Mouse (Mus musculus): ENCODE results near the gene Hdac7. TPM values are rescaled to one million over a fixed set of nuclear protein-coding genes. Genes with fewer than 3 reads are reported as not detected.
A peak's percentile ranks its signal among the peaks of the same experiment; 100 is the strongest.

Hdac7 gene
- polyA plus RNA-seq, 1 experiment from 2014 or later: 28.3 TPM

DNA sequence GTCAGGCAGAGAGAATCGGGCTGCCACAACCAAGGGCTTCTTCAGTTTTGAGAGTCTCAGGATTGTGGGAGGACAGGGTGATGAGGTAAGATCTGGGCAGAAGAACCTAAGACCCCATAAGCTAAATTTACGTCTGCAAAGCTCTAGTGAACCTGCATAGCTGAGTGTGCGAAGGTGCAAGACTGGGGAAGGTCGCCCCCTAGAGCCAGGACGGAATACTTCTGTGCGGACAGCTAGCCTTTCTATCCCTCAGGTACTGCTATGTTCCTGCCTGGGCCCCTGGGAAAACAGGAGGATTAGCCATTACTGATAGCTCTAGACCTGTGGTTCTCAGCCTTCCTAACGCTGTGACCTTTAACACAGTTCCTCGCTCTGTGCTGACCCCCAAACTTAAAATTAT, 67.8 kb downstream of the Hdac7 start:
- 8% methylated on average over 8 of the region's 8 CpGs for WGBS
- Histone ChIP-seq H3K4me1 (replicated peaks; ENCODE audit: control insufficient read depth, insufficient read depth, low read length) (peaks cover 28% of the 10 kb centered on the region), H3K9me3 (ENCODE audit: control insufficient read depth, low read length) (no peaks in the 10 kb centered on the region), H3K4me3 (ENCODE audit: low read depth, low read length) (no peak overlapping the region), H3K4me2 (ENCODE audit: low read length) (no peak overlapping the region), H3K27ac (ENCODE audit: low read depth) (no peak overlapping the region), H3K36me3 (ENCODE audit: control insufficient read depth, insufficient read depth, low read length) (no peaks in the 10 kb centered on the region), H3K9ac (ENCODE audit: low read length) (no peak overlapping the region), H3K27me3 (replicated peaks; ENCODE audit: control insufficient read depth, insufficient read depth, low read length) (no peaks in the 10 kb centered on the region)
- ATAC-seq (replicated peaks; ENCODE audit: low FRiP score, low TSS enrichment, low read depth) (peak; percentile 45; the same call in 1 of the 2 replicates), DNase-seq (ENCODE audit: low spot score) (peak; percentile 78)

DNA sequence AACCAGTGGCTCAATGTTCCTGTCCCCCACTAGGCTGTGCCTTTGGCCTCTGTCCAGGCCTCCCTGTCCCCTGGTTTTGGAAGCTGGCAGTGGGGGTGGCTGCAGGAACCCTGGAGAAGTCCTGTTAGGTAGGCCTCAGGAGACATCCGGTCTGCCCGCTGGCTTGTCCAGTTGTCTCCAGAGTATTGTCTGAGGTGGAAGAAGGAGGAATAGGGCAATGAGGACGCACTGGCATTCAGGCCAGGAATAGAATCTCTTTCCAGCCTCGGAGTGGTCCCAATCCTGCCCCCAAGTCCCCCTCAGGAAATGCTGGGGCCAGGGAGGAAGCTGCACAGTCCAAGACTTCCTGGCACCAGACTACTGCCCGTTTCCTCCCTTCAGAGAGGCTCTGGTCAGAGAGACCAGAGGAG, 70.3 kb downstream of the Hdac7 start:
- no peak overlapping the region for H3K4me3 ChIP-seq (ENCODE audit: low read depth, low read length)
- no peak overlapping the region for H3K9ac ChIP-seq (ENCODE audit: low read length)
- H3K4me2 ChIP-seq (ENCODE audit: low read length): no peak overlapping the region
- peak overlapping the region; percentile 62 for H3K27ac ChIP-seq (ENCODE audit: low read depth)
- 65% methylated on average over 5 of the region's 5 CpGs for WGBS
- H3K4me1 ChIP-seq (replicated peaks; ENCODE audit: control insufficient read depth, insufficient read depth, low read length): peaks cover 20% of the 10 kb centered on the region
- no peaks in the 10 kb centered on the region for H3K36me3 ChIP-seq (ENCODE audit: control insufficient read depth, insufficient read depth, low read length)
- DNase-seq (ENCODE audit: low spot score) (no peak), ATAC-seq (replicated peaks; ENCODE audit: low FRiP score, low TSS enrichment, low read depth) (no peak)
- 0 out of 2 replicates have a peak, but pooled peaks cover under 1% of the 10 kb centered on the region for H3K27me3 ChIP-seq (replicated peaks; ENCODE audit: control insufficient read depth, insufficient read depth, low read length)
- no peaks in the 10 kb centered on the region for H3K9me3 ChIP-seq (ENCODE audit: control insufficient read depth, low read length)

DNA sequence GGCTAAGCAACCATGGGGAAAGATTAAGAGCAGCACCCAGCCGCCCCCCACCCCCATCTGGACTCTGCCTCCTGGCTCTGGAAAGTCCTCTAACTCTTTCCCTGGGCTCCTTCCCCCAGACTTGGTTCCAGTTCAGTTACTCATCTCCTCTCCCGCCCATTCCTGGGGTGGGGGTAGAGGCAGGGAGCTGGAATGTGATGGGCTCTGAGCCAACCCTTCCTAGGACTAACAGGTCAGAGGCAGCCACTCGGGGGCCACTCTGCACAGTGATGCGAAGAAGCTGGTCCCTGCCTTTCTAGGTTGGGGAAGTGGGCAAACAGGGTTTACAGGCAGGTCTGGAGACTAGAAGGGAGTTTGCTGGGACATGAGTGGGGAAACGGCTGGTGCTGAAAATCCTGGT, 71.2 kb downstream of the Hdac7 start:
- no peak overlapping the region for H3K4me3 ChIP-seq (ENCODE audit: low read depth, low read length)
- DNase-seq (ENCODE audit: low spot score) (peak; percentile 75), ATAC-seq (replicated peaks; ENCODE audit: low FRiP score, low TSS enrichment, low read depth) (peak; percentile 59; the same call in 1 of the 2 replicates)
- no peak overlapping the region for H3K9ac ChIP-seq (ENCODE audit: low read length)
- H3K27me3 ChIP-seq (replicated peaks; ENCODE audit: control insufficient read depth, insufficient read depth, low read length): 0 out of 2 replicates have a peak, but pooled peaks cover 5% of the 10 kb centered on the region
- WGBS: 22% methylated on average over 5 of the region's 5 CpGs
- no peaks in the 10 kb centered on the region for H3K9me3 ChIP-seq (ENCODE audit: control insufficient read depth, low read length)
- no peaks in the 10 kb centered on the region for H3K36me3 ChIP-seq (ENCODE audit: control insufficient read depth, insufficient read depth, low read length)
- H3K4me1 ChIP-seq (replicated peaks; ENCODE audit: control insufficient read depth, insufficient read depth, low read length): peaks cover 24% of the 10 kb centered on the region
- H3K27ac ChIP-seq (ENCODE audit: low read depth): peak overlapping the region; percentile 62
- H3K4me2 ChIP-seq (ENCODE audit: low read length): 0 out of 2 replicates have a peak overlapping the region, but pooled peaks have one; percentile 20

DNA sequence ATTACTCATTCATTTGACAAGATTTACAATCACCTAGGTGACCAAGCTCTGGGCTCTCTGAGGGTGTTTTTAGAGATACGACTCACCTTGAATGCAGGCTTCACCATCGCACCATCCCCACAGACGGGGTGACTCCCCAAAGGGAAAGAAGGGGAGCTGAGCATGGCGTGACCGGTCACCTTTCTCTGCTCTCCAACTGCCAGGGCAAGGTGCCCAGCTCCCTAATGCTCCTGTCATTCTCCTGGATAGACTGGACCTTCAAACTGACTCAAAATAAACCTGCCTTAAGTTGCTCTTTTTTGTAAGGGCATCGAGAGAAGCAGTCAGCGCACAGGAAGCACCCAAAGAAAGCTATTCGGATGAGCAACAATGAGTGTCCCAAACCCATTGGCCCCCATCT, 74.0 kb downstream of the Hdac7 start:
- Histone ChIP-seq H3K27ac (ENCODE audit: low read depth) (no peak overlapping the region), H3K4me1 (replicated peaks; ENCODE audit: control insufficient read depth, insufficient read depth, low read length) (peaks cover 36% of the 10 kb centered on the region)

DNA sequence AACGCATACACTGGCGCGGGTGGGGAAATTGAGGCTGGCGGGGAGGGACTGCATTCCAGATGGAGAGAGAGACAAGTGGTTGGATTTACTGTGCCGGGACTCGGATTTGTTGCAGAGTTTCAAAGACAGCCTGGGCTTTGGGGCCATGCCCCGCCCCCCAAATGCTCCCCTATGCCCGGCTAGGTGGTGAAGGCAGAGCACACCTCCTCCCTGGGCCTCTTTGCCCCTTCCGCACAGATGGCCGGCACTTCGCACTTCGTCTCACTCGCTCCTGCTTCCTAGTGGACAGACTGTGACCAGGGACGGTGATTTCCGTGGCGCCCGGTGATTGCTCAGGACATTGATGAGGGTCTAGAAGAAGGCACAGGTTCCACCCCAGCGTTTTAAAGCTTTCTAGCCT, 76.1 kb downstream of the Hdac7 start:
- no peaks in the 10 kb centered on the region for H3K9me3 ChIP-seq (ENCODE audit: control insufficient read depth, low read length)
- no peaks in the 10 kb centered on the region for H3K36me3 ChIP-seq (ENCODE audit: control insufficient read depth, insufficient read depth, low read length)
- H3K4me2 ChIP-seq (ENCODE audit: low read length): peak overlapping the region; percentile 96
- H3K9ac ChIP-seq (ENCODE audit: low read length): peak overlapping the region; percentile 55
- 1% methylated on average over 18 of the region's 18 CpGs for WGBS
- peak; percentile 23 for ATAC-seq (replicated peaks; ENCODE audit: low FRiP score, low TSS enrichment, low read depth)
- peaks cover 25% of the 10 kb centered on the region for H3K4me1 ChIP-seq (replicated peaks; ENCODE audit: control insufficient read depth, insufficient read depth, low read length)
- H3K27ac ChIP-seq (ENCODE audit: low read depth): peak overlapping the region; percentile 36
- peak overlapping the region; percentile 44 for H3K4me3 ChIP-seq (ENCODE audit: low read depth, low read length)
- peak; percentile 71 for DNase-seq (ENCODE audit: low spot score)
- peaks cover 14% of the 10 kb centered on the region for H3K27me3 ChIP-seq (replicated peaks; ENCODE audit: control insufficient read depth, insufficient read depth, low read length)

More for the DNA sequence above, 74.0 kb downstream of the Hdac7 start:
- no peaks in the 10 kb centered on the region for H3K36me3 ChIP-seq (ENCODE audit: control insufficient read depth, insufficient read depth, low read length)
- 80% methylated on average over 8 of the region's 8 CpGs for WGBS
- no peak overlapping the region for H3K4me2 ChIP-seq (ENCODE audit: low read length)
- no peak overlapping the region for H3K4me3 ChIP-seq (ENCODE audit: low read depth, low read length)
- H3K9me3 ChIP-seq (ENCODE audit: control insufficient read depth, low read length): no peaks in the 10 kb centered on the region
- H3K9ac ChIP-seq (ENCODE audit: low read length): no peak overlapping the region
- DNase-seq (ENCODE audit: low spot score) (no peak), ATAC-seq (replicated peaks; ENCODE audit: low FRiP score, low TSS enrichment, low read depth) (no peak)
- peaks cover 14% of the 10 kb centered on the region for H3K27me3 ChIP-seq (replicated peaks; ENCODE audit: control insufficient read depth, insufficient read depth, low read length)

DNA sequence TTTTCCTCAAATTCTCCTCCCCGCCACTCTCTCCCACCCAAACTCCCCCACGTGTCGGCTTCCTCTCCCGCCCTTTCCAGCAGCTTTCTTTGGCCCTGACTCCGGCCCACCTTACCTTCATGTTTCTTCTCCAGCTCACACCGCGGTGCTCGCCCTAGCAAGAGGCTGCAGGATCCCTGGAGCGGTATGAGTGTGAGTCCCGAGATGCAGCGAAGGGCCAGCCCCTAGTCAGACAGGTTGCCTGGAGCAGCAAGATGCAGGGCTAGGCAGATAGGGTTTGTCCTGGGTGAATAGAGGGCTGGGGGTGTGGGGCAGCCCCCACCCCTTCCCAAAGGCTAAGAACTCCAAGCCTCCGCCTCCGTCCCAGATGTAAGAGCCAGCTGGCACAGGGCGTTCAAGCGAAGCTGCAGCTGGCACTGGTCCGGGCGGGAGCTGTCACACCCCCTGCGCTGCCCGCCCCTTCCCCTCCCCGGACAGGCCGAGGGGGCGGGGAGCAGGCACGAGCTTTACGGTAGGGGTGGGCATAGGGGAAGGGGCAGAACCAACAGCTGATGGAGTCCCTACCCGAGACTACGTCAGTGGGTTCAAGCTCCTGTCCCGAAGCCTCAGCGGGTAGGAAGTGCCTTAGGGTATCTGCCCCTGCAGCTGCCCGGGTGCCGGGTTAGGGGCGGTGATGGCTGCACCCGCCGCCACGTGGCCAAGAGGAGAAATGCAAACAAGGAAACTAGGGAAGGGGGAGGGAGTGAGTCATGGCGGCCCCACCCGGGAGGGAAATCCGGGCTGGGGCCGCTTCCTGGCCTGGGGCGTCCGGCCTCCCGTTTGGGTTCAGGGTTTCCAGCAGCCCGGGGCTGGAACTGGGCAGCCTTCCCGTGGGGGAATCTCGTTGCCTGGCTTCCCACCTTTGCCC, 76.8 kb downstream of the Hdac7 start, which contains the start of gene Rapgef3:
Rapgef3 (minus strand) TSS at position 693 of the 907 bp plus-strand sequence.
- Histone ChIP-seq H3K9ac (ENCODE audit: low read length) (peak within 1 kb of the TSS; percentile 55), H3K4me2 (ENCODE audit: low read length) (peak within 1 kb of the TSS; percentile 96), H3K36me3 (ENCODE audit: control insufficient read depth, insufficient read depth, low read length) (no peaks in the 10 kb centered on the region), H3K27ac (ENCODE audit: low read depth) (peak within 1 kb of the TSS; percentile 36), H3K27me3 (replicated peaks; ENCODE audit: control insufficient read depth, insufficient read depth, low read length) (peaks cover 14% of the 10 kb centered on the region), H3K4me3 (ENCODE audit: low read depth, low read length) (peak within 1 kb of the TSS; percentile 44), H3K4me1 (replicated peaks; ENCODE audit: control insufficient read depth, insufficient read depth, low read length) (peaks cover 18% of the 10 kb centered on the region), H3K9me3 (ENCODE audit: control insufficient read depth, low read length) (no peaks in the 10 kb centered on the region)
- ATAC-seq (replicated peaks; ENCODE audit: low FRiP score, low TSS enrichment, low read depth) (peak; percentile 87), DNase-seq (ENCODE audit: low spot score) (peak; percentile 85)
- 2% methylated on average over 41 of the region's 44 CpGs for WGBS

DNA sequence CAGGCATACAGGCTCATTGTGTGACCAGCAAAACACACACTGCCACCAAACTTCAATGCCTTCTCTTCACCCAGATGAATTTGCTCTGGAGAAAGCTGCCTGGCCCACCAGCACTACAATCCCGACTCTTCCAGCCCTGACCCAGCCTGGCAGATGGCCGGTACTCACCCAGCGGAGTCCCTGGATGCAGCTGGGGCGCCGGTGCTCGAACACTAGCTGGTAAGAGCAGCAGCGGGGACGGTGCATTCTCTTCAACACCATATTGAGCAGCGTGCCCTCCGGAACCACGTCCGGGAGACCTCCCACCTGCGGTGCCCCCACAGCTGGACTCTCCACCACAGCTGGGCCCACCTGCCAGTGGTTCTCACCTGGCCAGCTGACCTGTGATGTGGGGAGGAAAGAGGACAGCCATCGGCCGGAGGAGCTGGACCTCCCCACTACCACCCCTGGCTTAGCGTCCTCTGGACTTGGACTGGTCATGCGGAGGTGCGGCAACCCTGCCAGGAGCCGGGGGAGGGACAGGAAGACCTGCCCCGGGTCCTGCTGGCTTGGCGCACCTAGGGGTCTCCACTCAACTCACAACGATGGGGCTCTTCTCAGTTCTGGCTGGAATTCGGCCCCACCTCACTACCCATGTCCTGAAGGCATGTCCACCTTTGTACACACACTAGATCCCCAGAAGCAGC, 77.6 kb downstream of the Hdac7 start:
- peaks cover 16% of the 10 kb centered on the region for H3K4me1 ChIP-seq (replicated peaks; ENCODE audit: control insufficient read depth, insufficient read depth, low read length)
- peaks cover 14% of the 10 kb centered on the region for H3K27me3 ChIP-seq (replicated peaks; ENCODE audit: control insufficient read depth, insufficient read depth, low read length)
- 10% methylated on average over 23 of the region's 23 CpGs for WGBS
- no peaks in the 10 kb centered on the region for H3K9me3 ChIP-seq (ENCODE audit: control insufficient read depth, low read length)
- peak overlapping the region; percentile 96 for H3K4me2 ChIP-seq (ENCODE audit: low read length)
- H3K36me3 ChIP-seq (ENCODE audit: control insufficient read depth, insufficient read depth, low read length): no peaks in the 10 kb centered on the region
- H3K27ac ChIP-seq (ENCODE audit: low read depth): peak overlapping the region; percentile 9; the same call in 1 of the 2 replicates
- peak overlapping the region; percentile 44 for H3K4me3 ChIP-seq (ENCODE audit: low read depth, low read length)
- ATAC-seq (replicated peaks; ENCODE audit: low FRiP score, low TSS enrichment, low read depth): no peak
- peak overlapping the region; percentile 55 for H3K9ac ChIP-seq (ENCODE audit: low read length)
- no peak for DNase-seq (ENCODE audit: low spot score)

DNA sequence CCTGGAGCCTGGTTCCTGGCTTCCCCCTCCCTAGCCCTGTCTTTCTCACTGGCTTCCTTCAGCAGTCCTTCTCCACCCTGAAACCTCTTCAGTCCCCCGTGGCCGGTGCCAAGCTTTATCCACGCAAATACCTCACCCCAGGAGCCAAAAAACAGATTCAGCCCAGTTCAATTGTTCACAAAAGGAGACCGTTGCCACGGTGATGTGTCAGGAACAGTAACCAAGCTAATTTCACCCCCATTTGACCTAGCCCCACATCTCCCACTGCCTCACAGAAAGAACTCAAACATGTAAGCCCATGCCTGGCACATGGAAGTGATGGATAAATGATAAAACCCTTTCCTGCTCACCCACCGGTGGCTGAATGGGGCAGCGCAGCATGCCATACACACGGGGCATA, 78.1 kb downstream of the Hdac7 start:
- H3K36me3 ChIP-seq (ENCODE audit: control insufficient read depth, insufficient read depth, low read length): no peaks in the 10 kb centered on the region
- no peak overlapping the region for H3K27ac ChIP-seq (ENCODE audit: low read depth)
- DNase-seq (ENCODE audit: low spot score): no peak
- H3K9ac ChIP-seq (ENCODE audit: low read length): peak overlapping the region; percentile 35; the same call in 1 of the 2 replicates
- ATAC-seq (replicated peaks; ENCODE audit: low FRiP score, low TSS enrichment, low read depth): no peak
- peak overlapping the region; percentile 96 for H3K4me2 ChIP-seq (ENCODE audit: low read length)
- H3K4me1 ChIP-seq (replicated peaks; ENCODE audit: control insufficient read depth, insufficient read depth, low read length): peaks cover 16% of the 10 kb centered on the region
- H3K4me3 ChIP-seq (ENCODE audit: low read depth, low read length): peak overlapping the region; percentile 44
- 32% methylated on average over 8 of the region's 8 CpGs for WGBS
- peaks cover 14% of the 10 kb centered on the region for H3K27me3 ChIP-seq (replicated peaks; ENCODE audit: control insufficient read depth, insufficient read depth, low read length)
- H3K9me3 ChIP-seq (ENCODE audit: control insufficient read depth, low read length): no peaks in the 10 kb centered on the region

All from intestine, embryonic 14.5 days (tissue).